In genomic region chr2:94346746-94347145, GRCm38 (mm10) we compare ENCODE assay signal across 25 mouse cellular contexts. TPM values are rescaled to one million over a fixed set of nuclear protein-coding genes. Genes with fewer than 3 reads are reported as not detected.
A peak's percentile ranks its signal among the peaks of the same experiment; 100 is the strongest.
DNase-seq lines count a peak whose midpoint lies in the region; ATAC-seq and TF ChIP-seq lines count a peak whose summit lies in the region.
"Had no signal": no experiment of that assay in that cellular context is flagged by ENCODE, and none has a peak within 500 bp of the region (broad histone marks: within the 10 kb centered on the region; RNA-seq: fewer than 3 reads in every experiment).

No protein-coding gene starts in this region.

- 34% methylated on average over 5 of the region's 5 CpGs for WGBS in heart, adult 2 months
- WGBS in kidney, embryonic 16.5 days = 79% methylated on average over 5 of the region's 5 CpGs
- 92% methylated on average over 5 of the region's 5 CpGs for WGBS in midbrain, embryonic 11.5 days

- no peak for TF ChIP-seq EP300 in heart, adult 2 months (IDR thresholded peaks at IDR 0.05; ENCODE audit: insufficient read depth, low read depth, low read length)

- H3K4me1 ChIP-seq in heart, adult 2 months (ENCODE audit: control insufficient read depth, insufficient read depth, low read length) = peaks cover 15% of the 10 kb centered on the region
- H3K4me1 ChIP-seq in kidney, embryonic 16.5 days (ENCODE audit: insufficient read depth, low read length) = peaks cover 6% of the 10 kb centered on the region; the same call in 1 of the 2 replicates
- H3K4me1 ChIP-seq in midbrain, embryonic 11.5 days (ENCODE audit: control insufficient read depth, insufficient read depth, low read length) = no peaks in the 10 kb centered on the region
- H3K4me1 ChIP-seq: limb, embryonic 10.5 days; liver, embryonic 12.5 days; neural tube, embryonic 15.5 days; stomach, embryonic 15.5 days had no signal

- H3K79me2 ChIP-seq in heart, adult 2 months (replicated peaks; ENCODE audit: control insufficient read depth, insufficient read depth, low read length) = no peaks in the 10 kb centered on the region

- TF ChIP-seq CTCF in heart, adult 2 months (IDR thresholded peaks at IDR 0.05) = no peak

- no peak overlapping the region for H3K4me3 ChIP-seq in heart, adult 2 months
- no peak overlapping the region for H3K4me3 ChIP-seq in kidney, embryonic 16.5 days (ENCODE audit: low read length)
- no peak overlapping the region for H3K4me3 ChIP-seq in midbrain, embryonic 11.5 days (ENCODE audit: low read depth, low read length)
- H3K4me3 ChIP-seq: embryonic facial prominence, embryonic 13.5 days; limb, embryonic 10.5 days; liver, embryonic 12.5 days; neural tube, embryonic 15.5 days; stomach, embryonic 15.5 days had no signal

- DNase-seq in heart, adult 2 months = no peak
- no peak for DNase-seq in heart, postnatal 25 days (ENCODE audit: low spot score)
- DNase-seq in kidney, adult 11 months = peak; percentile 72
- peak; percentile 81 for DNase-seq in kidney, adult 9 months
- peak; percentile 27 for DNase-seq in yolk sac, embryonic 10.5 days (ENCODE audit: low spot score)
- DNase-seq in midbrain, embryonic 11.5 days (ENCODE audit: low spot score, missing footprints) = no peak
- DNase-seq: B cell, adult 2 months; cerebellum, postnatal 10 days; gastrocnemius, postnatal 10 days; layer of hippocampus, adult 9-11 months; lung, embryonic 14.5 days; lung, postnatal 36 days; right cerebral cortex, postnatal 25 days; thymus, adult 18-20 months; thymus, postnatal 4 days had no signal

- H3K9me3 ChIP-seq in kidney, embryonic 16.5 days (ENCODE audit: low read length) = no peaks in the 10 kb centered on the region
- H3K9me3 ChIP-seq in midbrain, embryonic 11.5 days (ENCODE audit: control insufficient read depth, low read length) = no peaks in the 10 kb centered on the region
- H3K9me3 ChIP-seq: embryonic facial prominence, embryonic 13.5 days; limb, embryonic 10.5 days; liver, embryonic 12.5 days; neural tube, embryonic 15.5 days; stomach, embryonic 15.5 days had no signal

- no peak overlapping the region for H3K4me2 ChIP-seq in kidney, embryonic 16.5 days (replicated peaks; ENCODE audit: low read depth, low read length)
- H3K4me2 ChIP-seq in midbrain, embryonic 11.5 days = no peak overlapping the region
- H3K4me2 ChIP-seq: embryonic facial prominence, embryonic 13.5 days; liver, embryonic 12.5 days; lung, embryonic 14.5 days; neural tube, embryonic 15.5 days; stomach, embryonic 15.5 days had no signal

- no peak overlapping the region for H3K9ac ChIP-seq in heart, adult 2 months (ENCODE audit: low read depth, low read length)
- no peak overlapping the region for H3K9ac ChIP-seq in kidney, embryonic 16.5 days (replicated peaks; ENCODE audit: low read length)
- no peak overlapping the region for H3K9ac ChIP-seq in midbrain, embryonic 11.5 days (ENCODE audit: low read length)
- H3K9ac ChIP-seq: embryonic facial prominence, embryonic 13.5 days; liver, embryonic 12.5 days; lung, embryonic 14.5 days; neural tube, embryonic 15.5 days; stomach, embryonic 15.5 days had no signal

- no peak for ATAC-seq in kidney, embryonic 16.5 days (ENCODE audit: low FRiP score, low TSS enrichment)
- no peak for ATAC-seq in midbrain, embryonic 11.5 days (ENCODE audit: low FRiP score)
- ATAC-seq: forebrain, embryonic 14.5 days; hindbrain, embryonic 16.5 days; intestine, postnatal 0 days; liver, embryonic 12.5 days; midbrain, embryonic 16.5 days had no signal

- TF ChIP-seq POLR2A in heart, adult 2 months (IDR thresholded peaks at IDR 0.05; ENCODE audit: insufficient read depth, low read depth, low read length) = no peak

- peak overlapping the region; percentile 41 for H3K27ac ChIP-seq in heart, adult 2 months
- no peak overlapping the region for H3K27ac ChIP-seq in kidney, embryonic 16.5 days (ENCODE audit: low read length)
- H3K27ac ChIP-seq in midbrain, embryonic 11.5 days (ENCODE audit: low read depth, low read length) = no peak overlapping the region
- H3K27ac ChIP-seq: embryonic facial prominence, embryonic 13.5 days; limb, embryonic 10.5 days; liver, embryonic 12.5 days; neural tube, embryonic 15.5 days; stomach, embryonic 15.5 days had no signal

- intact Hi-C loops in heart, adult 2 months (cut with DNase I) = no loop called here
- intact Hi-C loops in heart, postnatal 25 days (cut with DNase I) = no loop called here

- H3K27me3 ChIP-seq in heart, adult 2 months (ENCODE audit: control insufficient read depth, insufficient read depth, low read length) = no peaks in the 10 kb centered on the region
- H3K27me3 ChIP-seq in kidney, embryonic 16.5 days (ENCODE audit: insufficient read depth, low read length) = no peaks in the 10 kb centered on the region
- no peaks in the 10 kb centered on the region for H3K27me3 ChIP-seq in midbrain, embryonic 11.5 days (ENCODE audit: control insufficient read depth, insufficient read depth, low read length)
- H3K27me3 ChIP-seq: embryonic facial prominence, embryonic 13.5 days; liver, embryonic 12.5 days; neural tube, embryonic 15.5 days; stomach, embryonic 15.5 days had no signal

- H3K36me3 ChIP-seq in heart, adult 2 months (ENCODE audit: control insufficient read depth, insufficient read depth, low read length) = peaks cover 12% of the 10 kb centered on the region
- H3K36me3 ChIP-seq in kidney, embryonic 16.5 days (ENCODE audit: insufficient read depth, low read length) = peaks cover 10% of the 10 kb centered on the region; the same call in 1 of the 2 replicates
- H3K36me3 ChIP-seq in midbrain, embryonic 11.5 days (ENCODE audit: control insufficient read depth, insufficient read depth, low read length) = no peaks in the 10 kb centered on the region

RNA-seq across cellular contexts. Expression of gene Ttc17, which starts 59.7 kb away (rescaled TPM):
- 10 to 100 TPM; 34.6 to 35.4 TPM for total RNA-seq in heart, adult 2 months (2021)
- 16.6 and 24.6 TPM in 2 replicates for polyA plus RNA-seq in heart, adult 2 months (2012; rRNA removed)
- total RNA-seq in heart, postnatal 25 days (2021) = 10 to 100 TPM; 29.0 to 35.1 TPM
- 17.4 and 18.6 TPM in 2 replicates for polyA plus RNA-seq in kidney, embryonic 16.5 days (2015; fragmentation: Nextera tagmentation; extraction: Ambion mirVana)
- polyA plus RNA-seq in midbrain, embryonic 11.5 days (2014; fragmentation: Nextera tagmentation; extraction: Ambion mirVana) = 12.5 and 15.3 TPM in 2 replicates

Comparison
In these comparisons a context has a peak if more than half of its experiments do, and no peak if none do; other contexts are left out.
1. DNase-seq: peak in kidney, adult 11 months (single experiment), kidney, adult 9 months (single experiment) and yolk sac, embryonic 10.5 days (single experiment); none in heart, adult 2 months (0 of 2), heart, postnatal 25 days (single experiment) and midbrain, embryonic 11.5 days (single experiment).